Mouse (Mus musculus) erythroblast, adult 5-6 weeks (primary cell): ENCODE measurements around the gene Plekhm1. TPM values are rescaled to one million over a fixed set of nuclear protein-coding genes. Genes with fewer than 3 reads are reported as not detected.
A peak's percentile ranks its signal among the peaks of the same experiment; 100 is the strongest.
"Not testable (repeated sequence)": the region's sequence is repeated elsewhere in the genome, so short reads cannot be mapped to it uniquely, and the experiment has no call there.

ENCODE experiments used
- ATAC-seq: replicated peaks from 2 replicates; pipeline ENCODE4 v1.8.0; 2016; ENCODE audit warnings: moderate number of reproducible peaks, mild to moderate bottlenecking, moderate TSS enrichment, inconsistent platforms; ENCODE audit not compliant: poor library complexity, low FRiP score, severe bottlenecking
- total RNA-seq, 2 experiments: library from RNA; stranded (forward) in 1 of 2; stranded (reverse) in 1 of 2; fragments of 150-400 nt in 1 of 2; fragments of 200-764, 138-1000 nt in 1 of 2; gene quantifications; 2 replicates each; pipeline versions ENCODE4 v1.2.3 to v1.2.4; 2015 to 2017; ENCODE audit warnings: low replicate concordance in 2 of 2

The Plekhm1 gene
- 27.9 and 36.4 TPM in 2 replicates for total RNA-seq (2015; ENCODE audit: low replicate concordance)
- total RNA-seq (2017; ENCODE audit: low replicate concordance): 25.6 and 25.7 TPM in 2 replicates

- peak; percentile 98 for ATAC-seq
Measured at GRCm38 (mm10) chr11:103411981-103412949, at the start of gene Plekhm1. Plekhm1 (minus strand) TSS chr11:103412687.

DNA sequence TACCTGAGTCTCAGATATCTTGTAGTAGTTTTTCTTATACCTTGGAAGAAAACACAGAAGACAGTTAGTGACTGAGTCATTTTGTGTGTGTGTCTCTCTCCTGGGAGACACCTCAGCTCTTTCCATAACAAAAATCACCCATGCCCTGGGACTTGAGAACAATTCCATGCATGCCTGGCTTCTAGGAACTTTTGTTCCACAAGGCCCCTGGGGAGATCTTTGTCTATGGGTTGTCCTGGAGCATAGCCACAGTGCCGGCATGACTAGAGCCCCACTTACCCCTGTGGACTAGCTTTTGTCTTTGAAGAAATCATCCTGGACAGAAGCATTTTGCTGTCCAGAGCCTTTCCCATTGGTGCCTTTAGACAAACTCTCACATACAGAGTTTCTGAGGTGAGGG, 38.6 kb upstream of the Plekhm1 start:
- not testable (repeated sequence) for ATAC-seq

- ATAC-seq: not testable (repeated sequence)
Measured at GRCm38 (mm10) chr11:103449721-103450120, 37.2 kb upstream of the Plekhm1 start.

DNA sequence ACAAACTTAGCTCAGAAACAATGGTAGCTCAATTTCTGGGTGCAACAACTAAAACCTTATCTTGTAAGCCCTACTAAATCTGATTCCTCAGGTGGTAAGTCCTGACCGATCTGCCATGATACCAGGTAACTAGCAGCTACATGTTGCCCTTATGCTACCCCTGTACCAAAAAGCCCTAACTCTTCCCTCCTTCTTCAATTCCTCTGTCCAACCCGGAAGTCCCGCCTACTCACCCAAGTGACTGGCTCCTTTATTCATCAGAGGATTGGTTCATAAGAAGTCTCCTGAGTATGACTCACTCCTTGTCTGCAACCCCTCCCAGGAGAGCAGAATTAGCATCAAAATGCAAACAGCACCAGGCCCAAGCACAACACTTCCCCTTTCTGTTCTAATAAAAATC, 31.2 kb upstream of the Plekhm1 start:
- no peak for ATAC-seq

GRCm38 (mm10) chr11:103436282-103436681, 23.8 kb upstream of the Plekhm1 start:
- ATAC-seq: no peak

DNA sequence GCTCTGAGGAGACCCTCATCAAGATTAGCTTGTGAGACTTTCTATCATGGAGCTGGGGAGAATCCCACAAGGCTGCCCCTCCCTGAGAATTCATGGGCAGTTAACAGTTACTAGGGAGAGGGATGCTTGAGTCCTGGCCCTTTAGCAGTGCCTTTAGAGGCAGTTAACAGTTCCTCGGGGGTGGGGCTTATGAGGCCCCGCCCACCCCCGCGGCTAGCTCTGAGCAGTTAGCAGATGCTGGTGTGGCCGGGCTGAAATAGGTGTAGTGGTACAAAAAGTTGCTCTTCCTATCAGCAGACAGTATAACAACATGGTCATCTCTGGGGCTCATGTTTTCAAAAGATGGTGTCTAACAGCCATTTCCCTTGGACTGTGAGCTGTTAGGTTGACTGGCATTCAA, 12.5 kb upstream of the Plekhm1 start:
- no peak; the same call in 1 of the 2 replicates for ATAC-seq

DNA sequence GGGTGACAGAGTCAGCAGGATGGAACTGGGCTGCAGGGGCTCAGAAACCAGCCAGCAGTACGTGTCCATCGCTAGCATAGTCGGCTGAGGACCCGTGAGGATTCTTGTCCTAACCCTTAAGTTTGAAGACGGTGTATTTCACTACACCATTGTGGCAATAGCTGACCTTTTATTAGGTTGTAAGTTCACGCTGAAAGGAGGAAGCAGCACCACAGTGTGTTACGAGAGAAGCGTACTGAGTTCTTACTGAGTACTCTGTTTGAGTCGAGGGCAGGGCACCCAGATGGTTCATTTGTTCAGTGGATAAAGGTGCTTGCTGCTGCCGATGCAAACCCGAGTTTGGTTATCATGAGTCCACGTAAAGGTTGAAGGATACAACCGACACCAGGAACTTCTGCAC, 7.2 kb upstream of the Plekhm1 start:
- no peak for ATAC-seq

- no peak for ATAC-seq
Measured at GRCm38 (mm10) chr11:103419226-103419625, 6.7 kb upstream of the Plekhm1 start.

GRCm38 (mm10) chr11:103413516-103413915, 1.0 kb upstream of the Plekhm1 start:
- ATAC-seq: no peak

- ATAC-seq: peak; percentile 46
Measured at GRCm38 (mm10) chr11:103412950-103413423, 500 bp upstream of the Plekhm1 start.

- ATAC-seq: no peak
Measured at GRCm38 (mm10) chr11:103411301-103411700, 1.2 kb downstream of the Plekhm1 start.

DNA sequence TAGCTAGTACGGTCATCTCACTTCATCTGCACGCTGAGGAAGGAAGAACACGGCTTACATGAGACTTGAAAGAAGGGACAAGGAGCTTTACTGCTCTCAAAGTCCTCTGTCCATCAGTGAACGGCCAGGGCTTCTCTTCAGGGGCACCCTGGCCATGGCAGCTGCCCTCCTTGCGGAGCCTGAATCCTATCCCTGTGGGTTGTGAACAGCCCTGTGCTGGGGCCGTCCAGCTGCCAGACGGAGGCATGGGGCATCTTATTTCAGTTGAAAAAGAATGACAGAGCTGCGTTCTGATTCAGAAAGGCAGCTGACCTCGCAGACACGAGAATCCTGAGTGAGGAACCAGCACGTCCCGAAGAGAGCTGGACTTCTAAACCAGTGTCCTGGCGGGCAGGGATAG, 3.6 kb downstream of the Plekhm1 start:
- no peak for ATAC-seq

GRCm38 (mm10) chr11:103407136-103407535, 5.4 kb downstream of the Plekhm1 start:
- ATAC-seq: not testable (repeated sequence)

GRCm38 (mm10) chr11:103406551-103406950, 5.9 kb downstream of the Plekhm1 start:
- ATAC-seq: no peak

DNA sequence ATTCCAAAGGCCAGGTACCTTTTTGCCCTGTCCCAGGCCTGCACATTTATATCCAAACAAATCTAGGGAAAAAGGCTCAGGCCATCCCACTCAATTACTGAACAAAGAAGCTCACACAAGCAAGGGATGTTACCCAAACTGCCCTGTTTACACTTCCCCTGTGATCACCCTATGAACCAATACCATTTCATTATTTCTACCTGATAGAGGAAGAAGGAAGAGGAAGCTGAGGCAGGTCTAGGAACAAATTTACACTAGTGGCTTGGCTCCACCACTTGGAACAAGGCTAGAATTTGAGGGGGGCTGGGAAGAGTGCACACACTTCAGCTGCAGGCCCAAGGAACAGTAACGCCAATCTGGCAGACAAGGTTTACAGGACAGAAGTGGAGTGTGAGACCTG, 6.7 kb downstream of the Plekhm1 start:
- ATAC-seq: no peak

GRCm38 (mm10) chr11:103404618-103405017, 7.9 kb downstream of the Plekhm1 start:
- ATAC-seq: peak; percentile 75

- ATAC-seq: no peak
Measured at GRCm38 (mm10) chr11:103403776-103404175, 8.7 kb downstream of the Plekhm1 start.

- no peak for ATAC-seq
Measured at GRCm38 (mm10) chr11:103402738-103403137, 9.7 kb downstream of the Plekhm1 start.

DNA sequence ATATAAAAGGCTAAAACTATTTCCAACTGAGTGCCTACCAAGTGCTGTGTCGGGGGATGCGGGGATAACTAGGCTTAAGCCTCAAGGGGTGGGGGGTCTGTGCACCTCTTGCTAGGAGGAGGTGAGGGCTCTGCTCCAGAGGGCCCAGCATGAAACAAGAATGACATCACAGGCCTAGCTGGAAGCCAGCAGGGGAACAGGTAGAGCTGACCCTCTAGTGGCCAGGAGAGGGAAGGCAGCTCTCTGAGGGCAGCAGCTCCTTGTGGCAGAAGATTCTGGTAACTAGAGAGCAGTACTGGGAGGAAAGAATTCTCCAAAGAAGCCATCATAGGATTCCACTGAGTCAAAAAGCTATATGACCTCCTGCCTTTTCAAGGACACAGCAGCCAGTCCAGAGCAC, 10.3 kb downstream of the Plekhm1 start:
- ATAC-seq: peak; percentile 71; the same call in 1 of the 2 replicates

DNA sequence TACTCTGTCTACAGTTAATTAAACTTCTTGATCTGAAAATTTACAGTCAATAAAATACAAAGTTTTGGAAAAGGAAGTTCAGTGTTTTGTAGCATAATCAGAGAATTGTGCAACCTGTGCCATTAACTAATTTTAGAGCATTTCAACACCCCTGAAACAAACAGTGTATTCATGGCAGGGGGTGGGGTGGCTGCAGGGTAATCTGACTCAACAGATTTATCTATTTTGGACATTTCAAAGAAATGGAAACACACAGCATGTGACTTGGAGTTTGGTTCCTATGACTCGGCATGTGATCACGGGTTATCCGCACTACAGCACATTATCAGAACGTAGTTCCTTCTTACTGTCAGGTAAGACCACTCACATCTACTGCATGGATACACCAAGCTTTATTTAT, 12.5 kb downstream of the Plekhm1 start:
- no peak for ATAC-seq

DNA sequence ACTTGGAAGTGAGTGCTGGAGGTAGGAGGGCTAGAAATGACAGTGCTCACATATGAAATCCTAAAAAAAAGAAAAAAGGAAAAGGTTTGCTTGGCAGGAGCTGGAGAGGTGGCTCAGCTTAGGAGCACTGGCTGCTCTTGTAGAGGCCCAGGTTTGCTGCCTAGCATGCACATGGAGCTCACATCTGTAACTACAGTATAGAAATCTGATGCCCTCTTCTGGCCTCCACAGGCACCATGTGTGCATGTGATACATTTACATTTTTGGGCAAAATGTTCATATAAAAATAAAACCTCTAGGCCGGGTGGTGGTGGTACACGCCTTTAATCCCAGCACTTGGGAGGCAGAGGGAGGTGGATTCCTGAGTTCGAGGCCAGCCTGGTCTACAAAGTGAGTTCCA, 13.4 kb downstream of the Plekhm1 start:
- no peak for ATAC-seq
